Mouse (Mus musculus) small intestine, adult 2 months (tissue): ENCODE results near the gene Igsf21.

ENCODE experiments used
- CTCF ChIP-seq: fragments of 200-500 bp; IDR thresholded peaks from 2 replicates; pipeline ENCODE4 v1.5.1; 2012; ENCODE audit warnings: low read depth, mild to moderate bottlenecking, control low read depth, inconsistent platforms, low read length, moderate library complexity, mixed read lengths; ENCODE audit not compliant: insufficient replicate concordance, insufficient read length; ENCODE audit errors: extremely low read depth
- POLR2A ChIP-seq: fragments of 200-500 bp; IDR thresholded peaks from 2 replicates; pipeline ENCODE4 v1.6.1; 2012; ENCODE audit warnings: low read depth, mild to moderate bottlenecking, control low read depth, inconsistent platforms, low read length, moderate library complexity

DNA sequence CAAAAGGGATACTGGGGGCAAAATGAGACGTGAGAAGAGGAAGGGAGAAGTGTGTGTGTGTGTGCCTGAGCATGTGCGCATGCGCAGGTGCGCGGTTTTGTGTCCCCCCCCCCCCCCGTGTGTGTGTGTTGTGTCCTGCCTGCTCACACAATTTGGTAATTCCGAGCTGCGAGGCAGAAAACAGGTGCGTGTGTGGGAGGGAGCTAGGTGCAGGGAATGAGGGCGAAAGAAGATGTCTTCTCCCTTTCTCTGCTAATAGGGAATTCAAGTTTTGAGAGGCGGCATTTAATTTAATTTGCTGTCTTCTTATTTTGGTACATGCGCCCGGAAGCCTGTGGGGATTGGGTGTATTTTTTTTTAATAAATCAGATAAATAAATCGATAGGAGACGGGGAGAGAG, 211.4 kb downstream of the Igsf21 start:
- TF ChIP-seq CTCF = no peak
- no peak for TF ChIP-seq POLR2A
